Mouse (Mus musculus): ENCODE measurements around the gene Tpbpa. TPM values are rescaled to one million over a fixed set of nuclear protein-coding genes. Genes with fewer than 3 reads are reported as not detected.
"Not testable (repeated sequence)": the region's sequence is repeated elsewhere in the genome, so short reads cannot be mapped to it uniquely, and the experiment has no call there.

Gene Tpbpa
- total RNA-seq (2014; rRNA removed) (not detected in 2 replicates), polyA plus RNA-seq (2015; fragmentation: Nextera tagmentation; extraction: Ambion mirVana) (not detected in 2 replicates)

DNA sequence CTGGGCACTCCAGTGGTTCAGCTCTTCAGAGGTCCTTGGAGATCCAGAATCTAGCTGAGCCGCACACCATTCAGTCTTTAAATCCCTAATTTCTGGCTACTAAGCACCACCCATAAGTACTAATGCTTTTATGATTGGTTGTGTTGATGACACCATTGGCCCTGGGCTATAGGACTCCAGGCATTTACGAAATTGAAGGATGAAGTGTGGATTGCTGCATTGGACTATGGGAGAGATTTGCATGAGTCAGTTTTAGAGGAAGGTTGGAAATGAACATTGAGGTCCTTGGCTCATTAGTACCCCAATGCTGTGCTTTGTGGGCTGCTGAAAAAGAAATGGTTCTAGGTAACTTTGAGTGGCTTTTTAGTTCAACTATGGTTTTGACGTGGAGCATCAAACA, at the start of gene Tpbpa:
Gene Tpbpa (minus strand): TSS at position 101 of the 400 bp plus-strand sequence.
- not testable (repeated sequence) for H3K27ac ChIP-seq (ENCODE audit: low read depth, low read length); H3K9me3 ChIP-seq (ENCODE audit: low read length); H3K9ac ChIP-seq; H3K4me2 ChIP-seq (ENCODE audit: low read depth); H3K4me1 ChIP-seq (ENCODE audit: insufficient read depth); H3K36me3 ChIP-seq (ENCODE audit: insufficient read depth); DNase-seq; H3K4me3 ChIP-seq (ENCODE audit: low read depth, low read length); H3K27me3 ChIP-seq (ENCODE audit: insufficient read depth, low read length); ATAC-seq
- WGBS: 71% methylated on average over 3 of the region's 3 CpGs

DNA sequence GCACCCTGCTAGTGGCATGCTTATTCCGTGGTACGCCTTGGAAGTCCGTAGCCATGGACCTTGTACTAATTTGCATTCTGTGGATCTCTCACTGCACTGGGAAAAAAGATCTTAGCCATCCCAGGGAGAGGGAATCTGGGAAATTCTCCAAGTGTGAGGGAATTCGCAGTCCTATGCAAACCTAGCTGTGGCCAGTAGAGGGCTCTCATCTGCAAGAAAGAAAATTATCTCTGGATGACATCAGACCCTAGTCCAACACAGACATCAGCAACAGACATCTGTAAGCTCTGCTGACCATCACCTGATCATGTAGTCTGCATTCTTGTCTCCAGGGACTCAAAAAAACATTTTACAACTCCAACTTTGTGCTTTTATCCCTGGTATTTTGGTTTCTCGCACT, 45.1 kb upstream of the Tpbpa start:
- H3K27ac ChIP-seq (ENCODE audit: low read depth, low read length); H3K27me3 ChIP-seq (ENCODE audit: insufficient read depth, low read length); H3K36me3 ChIP-seq (ENCODE audit: insufficient read depth); H3K4me3 ChIP-seq (ENCODE audit: low read depth, low read length); H3K4me1 ChIP-seq (ENCODE audit: insufficient read depth); DNase-seq; H3K9ac ChIP-seq; H3K4me2 ChIP-seq (ENCODE audit: low read depth); ATAC-seq; H3K9me3 ChIP-seq (ENCODE audit: low read length): not testable (repeated sequence)
- 74% methylated on average over 5 of the region's 5 CpGs for WGBS

DNA sequence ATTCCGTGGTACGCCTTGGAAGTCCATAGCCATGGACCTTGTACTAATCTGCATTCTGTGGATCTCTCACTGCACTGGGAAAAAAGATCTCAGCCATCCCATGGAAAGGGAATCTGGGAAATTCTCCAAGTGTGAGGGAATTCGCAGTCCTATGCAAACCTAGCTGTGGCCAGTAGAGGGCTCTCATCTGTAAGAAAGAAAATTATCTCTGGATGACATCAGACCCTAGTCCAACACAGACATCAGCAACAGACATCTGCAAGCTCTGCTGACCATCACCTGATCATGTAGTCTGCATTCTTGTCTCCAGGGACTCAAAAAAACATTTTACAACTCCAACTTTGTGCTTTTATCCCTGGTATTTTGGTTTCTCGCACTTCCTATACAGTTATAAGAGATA, 30.5 kb upstream of the Tpbpa start:
- not testable (repeated sequence) for ATAC-seq; H3K9ac ChIP-seq; H3K36me3 ChIP-seq (ENCODE audit: insufficient read depth); DNase-seq; H3K27ac ChIP-seq (ENCODE audit: low read depth, low read length); H3K4me3 ChIP-seq (ENCODE audit: low read depth, low read length); H3K27me3 ChIP-seq (ENCODE audit: insufficient read depth, low read length); H3K4me2 ChIP-seq (ENCODE audit: low read depth); H3K9me3 ChIP-seq (ENCODE audit: low read length); H3K4me1 ChIP-seq (ENCODE audit: insufficient read depth)
- 75% methylated on average over 4 of the region's 4 CpGs for WGBS

DNA sequence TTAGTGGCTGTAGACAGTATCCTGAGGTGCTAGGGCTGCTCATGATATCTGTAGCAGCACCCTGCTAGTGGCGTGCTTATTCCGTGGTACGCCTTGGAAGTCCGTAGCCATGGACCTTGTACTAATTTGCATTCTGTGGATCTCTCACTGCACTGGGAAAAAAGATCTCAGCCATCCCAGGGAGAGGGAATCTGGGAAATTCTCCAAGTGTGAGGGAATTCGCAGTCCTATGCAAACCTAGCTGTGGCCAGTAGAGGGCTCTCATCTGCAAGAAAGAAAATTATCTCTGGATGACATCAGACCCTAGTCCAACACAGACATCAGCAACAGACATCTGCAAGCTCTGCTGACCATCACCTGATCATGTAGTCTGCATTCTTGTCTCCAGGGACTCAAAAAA, 22.2 kb upstream of the Tpbpa start:
- not testable (repeated sequence) for H3K4me2 ChIP-seq (ENCODE audit: low read depth); H3K27ac ChIP-seq (ENCODE audit: low read depth, low read length); H3K27me3 ChIP-seq (ENCODE audit: insufficient read depth, low read length); H3K9ac ChIP-seq; H3K36me3 ChIP-seq (ENCODE audit: insufficient read depth); DNase-seq; H3K4me1 ChIP-seq (ENCODE audit: insufficient read depth); H3K4me3 ChIP-seq (ENCODE audit: low read depth, low read length); ATAC-seq; H3K9me3 ChIP-seq (ENCODE audit: low read length)
- WGBS: 54% methylated on average over 5 of the region's 5 CpGs

DNA sequence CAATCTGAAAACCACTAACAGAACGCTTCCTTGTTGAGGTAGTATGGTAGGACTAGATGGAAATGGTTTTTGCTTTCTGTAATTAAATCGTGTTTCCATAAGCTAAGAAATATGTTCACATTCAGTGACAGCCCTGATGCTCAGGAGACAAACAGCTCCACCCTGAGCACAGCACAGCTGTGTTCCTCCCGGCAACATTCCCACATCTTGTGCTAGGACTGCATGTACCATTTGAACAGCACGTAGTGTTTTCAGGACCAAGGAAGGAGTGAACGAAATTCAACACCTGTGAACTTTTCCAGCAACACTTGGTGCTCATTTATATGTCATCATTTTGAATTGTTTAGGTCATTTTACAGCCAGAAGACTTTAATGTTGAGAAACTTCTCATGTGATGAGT, 19.9 kb upstream of the Tpbpa start:
- Histone ChIP-seq H3K27ac (ENCODE audit: low read depth, low read length) (no peak overlapping the region), H3K4me1 (ENCODE audit: insufficient read depth) (no peaks in the 10 kb centered on the region), H3K27me3 (ENCODE audit: insufficient read depth, low read length) (no peaks in the 10 kb centered on the region), H3K4me3 (ENCODE audit: low read depth, low read length) (no peak overlapping the region), H3K9me3 (ENCODE audit: low read length) (peaks cover 7% of the 10 kb centered on the region; the same call in 1 of the 2 replicates), H3K9ac (no peak overlapping the region), H3K36me3 (ENCODE audit: insufficient read depth) (no peaks in the 10 kb centered on the region), H3K4me2 (ENCODE audit: low read depth) (no peak overlapping the region)
- ATAC-seq (no peak), DNase-seq (no peak)
- no peak for TF ChIP-seq CTCF (IDR thresholded peaks at IDR 0.05; ENCODE audit: low read depth)
- WGBS: 69% methylated on average over 5 of the region's 5 CpGs

DNA sequence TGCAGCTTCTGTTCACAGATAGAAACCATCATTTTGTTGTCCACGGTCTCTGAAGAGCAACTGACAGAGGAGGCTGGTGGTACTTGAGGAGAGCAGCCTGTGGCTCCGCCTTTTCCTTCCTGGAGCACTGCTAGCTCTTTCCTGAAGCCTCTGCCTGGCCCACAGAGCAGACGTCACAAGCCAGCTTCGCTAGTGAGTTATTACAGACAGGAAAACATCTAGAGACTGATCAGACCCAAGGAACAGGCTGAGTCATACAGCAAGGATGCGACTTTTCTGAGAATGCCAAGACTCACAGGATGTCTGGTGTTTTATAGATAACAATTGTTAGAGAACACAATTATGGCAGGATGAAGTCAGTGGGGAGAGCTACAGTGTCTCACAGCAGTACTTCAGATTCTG, 5.3 kb downstream of the Tpbpa start, which contains the start of the genes Gm49391 and Ctla2a:
Gene Gm49391 (minus strand): TSS at position 72 of the 402 bp plus-strand sequence.
Gene Ctla2a (minus strand): TSS at position 126 of the 402 bp plus-strand sequence.
- no peak within 1 kb of the TSS for H3K4me3 ChIP-seq (ENCODE audit: low read depth, low read length)
- H3K36me3 ChIP-seq (ENCODE audit: insufficient read depth): no peaks in the 10 kb centered on the region
- 73% methylated on average over 5 of the region's 5 CpGs for WGBS

DNA sequence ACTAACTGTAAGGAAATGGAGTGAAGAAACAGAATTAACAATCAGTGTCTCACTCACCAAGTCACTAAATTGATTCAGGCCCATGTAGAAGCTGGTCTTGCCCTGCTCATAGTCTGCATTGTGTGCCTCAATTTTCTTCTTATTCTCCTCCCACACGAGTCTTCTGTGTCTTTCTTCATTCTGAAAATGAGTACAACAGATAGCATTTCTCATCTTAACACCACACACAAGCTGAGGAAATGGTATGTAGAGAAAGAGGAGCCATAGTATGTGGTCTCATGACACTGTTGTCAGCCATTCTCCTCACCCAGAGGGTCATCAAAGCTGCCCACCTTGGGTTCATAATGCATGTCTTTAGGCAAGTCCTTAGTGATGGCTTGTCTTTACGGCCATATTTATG, 6.3 kb downstream of the Tpbpa start, which contains the start of gene Gm49393:
Gene Gm49393 (minus strand): TSS at position 101 of the 400 bp plus-strand sequence.
- 69% methylated on average over 2 of the region's 2 CpGs for WGBS
- not testable (repeated sequence) for ATAC-seq, DNase-seq

More for the DNA sequence above, 5.3 kb downstream of the Tpbpa start, which contains the start of the genes Gm49391 and Ctla2a:
- Histone ChIP-seq H3K4me1 (ENCODE audit: insufficient read depth) (no peaks in the 10 kb centered on the region), H3K27ac (ENCODE audit: low read depth, low read length) (no peak within 1 kb of the TSS), H3K27me3 (ENCODE audit: insufficient read depth, low read length) (no peaks in the 10 kb centered on the region), H3K9ac (no peak within 1 kb of the TSS), H3K9me3 (ENCODE audit: low read length) (no peaks in the 10 kb centered on the region), H3K4me2 (ENCODE audit: low read depth) (no peak within 1 kb of the TSS)
- no peak for DNase-seq
- TF ChIP-seq CTCF (IDR thresholded peaks at IDR 0.05; ENCODE audit: low read depth): no peak
- ATAC-seq: no peak

DNA sequence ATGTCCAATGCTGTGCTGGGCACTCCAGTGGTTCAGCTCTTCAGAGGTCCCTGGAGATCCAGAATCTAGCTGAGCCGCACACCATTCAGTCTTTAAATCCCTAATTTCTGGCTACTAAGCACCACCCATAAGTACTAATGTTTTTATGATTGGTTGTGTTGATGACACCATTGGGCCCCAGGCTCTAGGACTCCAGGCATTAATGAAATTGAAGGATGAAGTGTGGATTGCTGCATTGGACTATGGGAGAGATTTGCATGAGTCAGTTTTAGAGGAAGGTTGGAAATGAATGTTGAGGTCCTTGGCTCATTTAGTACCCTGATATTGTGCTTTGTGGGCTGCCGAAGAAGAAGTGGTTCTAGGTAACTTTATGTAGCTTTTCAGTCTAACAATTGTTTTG, 37.0 kb downstream of the Tpbpa start, which contains the start of gene Tpbpb:
Gene Tpbpb (minus strand): TSS at position 101 of the 400 bp plus-strand sequence.
- not testable (repeated sequence) for H3K27ac ChIP-seq (ENCODE audit: low read depth, low read length); H3K9ac ChIP-seq; H3K4me3 ChIP-seq (ENCODE audit: low read depth, low read length); H3K4me2 ChIP-seq (ENCODE audit: low read depth); H3K9me3 ChIP-seq (ENCODE audit: low read length); ATAC-seq; H3K4me1 ChIP-seq (ENCODE audit: insufficient read depth); DNase-seq; H3K27me3 ChIP-seq (ENCODE audit: insufficient read depth, low read length); H3K36me3 ChIP-seq (ENCODE audit: insufficient read depth)
- 87% methylated on average over 2 of the region's 2 CpGs for WGBS

More for the DNA sequence above, 6.3 kb downstream of the Tpbpa start, which contains the start of gene Gm49393:
- H3K9ac ChIP-seq; H3K4me3 ChIP-seq (ENCODE audit: low read depth, low read length); H3K27me3 ChIP-seq (ENCODE audit: insufficient read depth, low read length); H3K4me2 ChIP-seq (ENCODE audit: low read depth); H3K27ac ChIP-seq (ENCODE audit: low read depth, low read length); H3K4me1 ChIP-seq (ENCODE audit: insufficient read depth); H3K9me3 ChIP-seq (ENCODE audit: low read length); H3K36me3 ChIP-seq (ENCODE audit: insufficient read depth): not testable (repeated sequence)
